Mouse (Mus musculus) liver, embryonic 15.5 days (tissue): Measurements from ENCODE around the gene Grid2. TPM values are rescaled to one million over a fixed set of nuclear protein-coding genes. Genes with fewer than 3 reads are reported as not detected.

ENCODE experiments used
- ATAC-seq: fragments of 200-750 bp; cut with Nextera tagmentation; 2 replicates; pipeline ENCODE4 v1.8.0; 2017; ENCODE audit warnings: moderate number of reproducible peaks, mild to moderate bottlenecking, moderate library complexity; ENCODE audit not compliant: insufficient read depth
- H3K27ac ChIP-seq: fragments of 300-500 bp; sonication (generic); replicated peaks from 2 replicates; pipeline ENCODE4 v1.5.1; 2015; ENCODE audit warnings: mild to moderate bottlenecking, inconsistent platforms
- H3K27me3 ChIP-seq: fragments of 300-500 bp; sonication (generic); 2 replicates; pipeline ENCODE4 v1.6.1; 2015; ENCODE audit warnings: mild to moderate bottlenecking, inconsistent platforms
- H3K36me3 ChIP-seq: fragments of 300-500 bp; sonication (generic); replicated peaks from 2 replicates; pipeline ENCODE4 v1.6.1; 2015; ENCODE audit warnings: moderate library complexity, mild to moderate bottlenecking, inconsistent platforms
- H3K4me1 ChIP-seq: fragments of 300-500 bp; sonication (generic); replicated peaks from 2 replicates; pipeline ENCODE4 v1.6.1; 2015; ENCODE audit warnings: inconsistent platforms
- H3K4me2 ChIP-seq: fragments of 300-500 bp; sonication (generic); 2 replicates; pipeline ENCODE4 v1.6.1; 2015; ENCODE audit warnings: moderate library complexity, mild to moderate bottlenecking, inconsistent platforms
- H3K4me3 ChIP-seq: fragments of 300-500 bp; sonication (generic); replicated peaks from 2 replicates; pipeline ENCODE4 v1.5.1; 2015; ENCODE audit warnings: mild to moderate bottlenecking, inconsistent platforms
- H3K9ac ChIP-seq: fragments of 300-500 bp; sonication (generic); 2 replicates; pipeline ENCODE4 v1.6.1; 2015; ENCODE audit warnings: moderate library complexity, mild to moderate bottlenecking, inconsistent platforms
- H3K9me3 ChIP-seq: fragments of 300-500 bp; sonication (generic); replicated peaks from 2 replicates; pipeline ENCODE4 v1.6.1; 2016; ENCODE audit warnings: inconsistent platforms
- WGBS: fragments of 180-500 bp; shearing (Covaris S2); methylation state at CpG from one replicate; pipeline ENCODE4 v1.1.7; 2015; ENCODE audit warnings: mixed read lengths; ENCODE audit not compliant: insufficient replicate concordance; 5-methylcytosine and 5-hydroxymethylcytosine counted together
- polyA plus RNA-seq: library from polyadenylated mRNA; unstranded; fragments of >200 nt; fragmentation: Nextera tagmentation; extraction: Ambion mirVana; gene quantifications from 2 replicates; pipeline ENCODE4 v1.2.1, GENCODE M21; 2015

The Grid2 gene
- polyA plus RNA-seq, 1 experiment from 2014 or later = not detected

DNA sequence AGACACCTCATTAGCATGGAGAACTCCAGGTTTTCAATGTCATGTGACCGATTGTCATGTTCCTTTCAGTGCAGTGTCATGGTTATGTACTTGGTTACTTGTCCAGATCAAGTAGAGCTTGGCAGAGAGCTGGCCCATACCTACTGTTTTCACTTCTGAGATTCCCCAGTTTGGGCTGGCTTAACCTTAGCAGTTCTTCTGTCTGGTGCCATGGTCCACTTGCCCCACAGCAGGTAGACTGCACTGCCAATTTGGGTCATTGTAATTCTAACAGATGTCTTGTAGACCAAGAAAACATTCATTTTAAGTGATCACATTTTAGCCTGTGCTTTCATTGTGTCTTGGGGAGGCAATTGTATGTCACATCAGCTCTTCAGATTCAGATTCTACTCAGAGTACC, 990.3 kb downstream of the Grid2 start:
- H3K27me3 ChIP-seq = no peaks in the 10 kb centered on the region
- H3K4me1 ChIP-seq = no peaks in the 10 kb centered on the region
- no peak overlapping the region for H3K4me3 ChIP-seq
- H3K36me3 ChIP-seq = no peaks in the 10 kb centered on the region
- WGBS = 25% methylated on average over 1 of the region's 1 CpGs
- no peak overlapping the region for H3K4me2 ChIP-seq
- H3K9me3 ChIP-seq = no peaks in the 10 kb centered on the region
- no peak overlapping the region for H3K27ac ChIP-seq
- H3K9ac ChIP-seq = no peak overlapping the region
- ATAC-seq = no peak

DNA sequence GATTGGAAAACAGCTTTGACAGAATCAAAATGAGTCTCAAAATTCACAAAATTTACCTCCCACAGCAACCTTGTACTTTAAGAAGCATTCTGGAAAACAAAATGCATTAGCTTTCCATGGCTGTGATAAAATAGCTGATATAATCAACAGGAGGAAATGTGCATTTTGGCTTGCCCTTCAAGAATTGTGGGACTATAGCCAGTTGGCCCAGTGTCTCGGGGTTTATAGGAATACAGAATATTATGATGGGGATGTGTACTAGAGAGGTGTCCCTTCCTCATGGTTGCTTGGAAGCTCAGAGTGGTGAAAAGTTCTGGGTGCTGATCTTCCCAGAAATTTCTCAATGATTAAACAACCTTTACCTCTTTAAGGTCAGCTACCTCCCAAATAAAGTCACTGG, 995.4 kb downstream of the Grid2 start:
- H3K27me3 ChIP-seq = no peaks in the 10 kb centered on the region
- H3K27ac ChIP-seq = no peak overlapping the region
- no peaks in the 10 kb centered on the region for H3K4me1 ChIP-seq
- H3K36me3 ChIP-seq = no peaks in the 10 kb centered on the region
- no peaks in the 10 kb centered on the region for H3K9me3 ChIP-seq
- no peak for ATAC-seq
- H3K9ac ChIP-seq = no peak overlapping the region
- 58% methylated on average over 1 of the region's 1 CpGs for WGBS
- no peak overlapping the region for H3K4me2 ChIP-seq
- H3K4me3 ChIP-seq = no peak overlapping the region

DNA sequence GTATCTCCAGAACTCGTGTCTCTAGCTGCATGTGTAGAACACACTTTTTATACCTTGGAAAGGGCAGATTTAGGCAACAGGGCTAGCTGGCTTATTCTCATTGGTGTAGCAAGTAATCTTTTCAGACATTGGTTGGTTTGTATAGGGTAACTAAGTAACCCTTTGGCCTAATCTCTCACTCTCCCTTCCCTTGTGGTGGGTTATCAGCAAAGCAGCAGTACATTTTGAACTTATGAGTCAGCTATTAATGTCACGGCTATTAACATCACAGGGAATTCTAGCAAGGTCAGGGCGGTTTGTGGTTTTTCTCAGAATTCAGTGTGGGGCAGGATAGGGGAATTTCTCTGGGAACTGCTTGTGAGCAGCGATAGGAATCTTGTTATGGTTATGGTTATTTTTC, 1007.8 kb downstream of the Grid2 start:
- Histone ChIP-seq H3K9ac (no peak overlapping the region), H3K27ac (no peak overlapping the region), H3K4me3 (no peak overlapping the region), H3K4me2 (no peak overlapping the region), H3K4me1 (no peaks in the 10 kb centered on the region), H3K27me3 (no peaks in the 10 kb centered on the region), H3K36me3 (no peaks in the 10 kb centered on the region), H3K9me3 (no peaks in the 10 kb centered on the region)
- no peak for ATAC-seq
- 41% methylated on average over 4 of the region's 4 CpGs for WGBS

DNA sequence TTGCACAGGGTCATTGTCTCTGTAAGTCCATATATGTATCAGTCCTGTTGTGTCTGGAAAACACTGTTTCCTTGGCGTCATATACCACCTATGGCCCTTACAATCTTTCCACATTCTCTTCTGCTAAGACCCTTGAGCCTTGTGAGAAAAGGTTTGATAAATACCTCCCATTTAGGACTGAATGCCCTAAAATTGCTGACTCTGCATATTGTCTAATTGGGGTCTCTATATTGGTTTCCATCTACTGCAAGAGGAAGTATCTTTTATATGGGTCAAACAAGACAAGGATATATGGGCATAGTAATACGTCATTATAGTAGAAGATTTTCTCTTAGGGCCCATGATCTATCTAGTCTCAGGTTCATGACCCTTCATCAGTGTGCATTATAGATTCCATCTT, 1008.5 kb downstream of the Grid2 start:
- 63% methylated on average over 2 of the region's 2 CpGs for WGBS
- H3K4me1 ChIP-seq = no peaks in the 10 kb centered on the region
- H3K9me3 ChIP-seq = no peaks in the 10 kb centered on the region
- no peaks in the 10 kb centered on the region for H3K36me3 ChIP-seq
- H3K27me3 ChIP-seq = no peaks in the 10 kb centered on the region
- no peak overlapping the region for H3K4me3 ChIP-seq
- no peak overlapping the region for H3K27ac ChIP-seq
- no peak for ATAC-seq
- no peak overlapping the region for H3K9ac ChIP-seq
- no peak overlapping the region for H3K4me2 ChIP-seq

DNA sequence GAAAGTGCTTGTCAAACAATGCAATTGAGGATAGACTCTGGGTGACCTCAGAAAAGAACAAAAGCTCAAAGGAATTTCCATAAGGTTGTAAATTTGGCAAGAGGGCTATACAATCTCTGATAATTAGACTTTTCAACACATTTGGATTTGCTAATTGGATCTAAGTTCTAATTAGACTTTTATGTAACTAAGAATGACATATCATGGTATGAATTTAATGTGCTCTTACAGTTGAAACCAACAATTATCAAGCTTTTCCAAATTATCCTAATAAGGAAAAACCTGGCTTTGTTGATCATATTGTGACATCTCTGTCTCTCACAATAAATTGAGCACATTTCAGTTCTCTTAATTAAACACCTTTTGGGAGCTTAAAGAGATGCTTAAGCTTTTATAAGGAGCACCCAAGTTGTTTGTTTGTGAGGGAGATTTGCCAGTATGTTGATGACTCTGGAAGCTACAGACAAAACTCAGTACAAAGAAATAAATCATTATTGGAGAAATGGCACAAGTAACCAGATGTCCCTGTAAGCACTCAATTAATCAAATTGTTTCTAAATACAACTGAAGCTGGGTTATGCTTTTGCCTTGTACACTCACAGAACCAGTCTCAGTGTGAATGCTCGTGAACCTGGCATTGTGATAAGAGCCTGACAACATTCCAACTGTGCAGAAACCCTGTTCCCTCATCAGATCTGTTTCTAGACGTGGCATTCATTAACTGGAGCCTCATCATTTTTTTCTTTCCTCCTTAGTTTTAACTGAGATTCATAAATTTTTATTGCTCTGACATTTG, 1018.8 kb downstream of the Grid2 start:
- ATAC-seq = no peak
- Histone ChIP-seq H3K9me3 (no peaks in the 10 kb centered on the region), H3K27ac (no peak overlapping the region), H3K4me3 (no peak overlapping the region), H3K4me2 (no peak overlapping the region), H3K36me3 (no peaks in the 10 kb centered on the region), H3K4me1 (no peaks in the 10 kb centered on the region), H3K9ac (no peak overlapping the region), H3K27me3 (no peaks in the 10 kb centered on the region)
- WGBS = 23% methylated on average over 2 of the region's 2 CpGs

DNA sequence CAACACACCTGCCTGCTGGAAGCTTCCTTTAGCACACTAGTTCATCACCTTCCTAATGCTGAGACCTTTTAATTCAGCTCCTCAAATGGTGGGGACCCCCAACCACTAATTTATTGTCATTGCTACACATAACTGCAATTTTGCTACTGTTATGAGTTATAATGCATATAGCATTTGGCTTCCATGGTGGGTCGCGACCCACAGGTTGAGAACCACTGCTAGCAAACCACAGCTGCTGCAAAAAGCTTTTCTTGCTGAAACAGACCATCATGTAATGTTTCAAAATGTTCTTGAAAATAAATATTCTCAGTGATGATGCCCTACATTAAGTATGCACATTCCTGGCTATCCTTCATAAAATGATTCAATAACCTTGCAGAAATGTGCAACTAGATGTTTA, 1024.3 kb downstream of the Grid2 start:
- Histone ChIP-seq H3K4me3 (no peak overlapping the region), H3K4me1 (no peaks in the 10 kb centered on the region), H3K36me3 (no peaks in the 10 kb centered on the region), H3K9me3 (no peaks in the 10 kb centered on the region), H3K27me3 (no peaks in the 10 kb centered on the region), H3K4me2 (no peak overlapping the region), H3K9ac (no peak overlapping the region), H3K27ac (no peak overlapping the region)
- ATAC-seq = no peak
- 66% methylated on average over 2 of the region's 2 CpGs for WGBS

DNA sequence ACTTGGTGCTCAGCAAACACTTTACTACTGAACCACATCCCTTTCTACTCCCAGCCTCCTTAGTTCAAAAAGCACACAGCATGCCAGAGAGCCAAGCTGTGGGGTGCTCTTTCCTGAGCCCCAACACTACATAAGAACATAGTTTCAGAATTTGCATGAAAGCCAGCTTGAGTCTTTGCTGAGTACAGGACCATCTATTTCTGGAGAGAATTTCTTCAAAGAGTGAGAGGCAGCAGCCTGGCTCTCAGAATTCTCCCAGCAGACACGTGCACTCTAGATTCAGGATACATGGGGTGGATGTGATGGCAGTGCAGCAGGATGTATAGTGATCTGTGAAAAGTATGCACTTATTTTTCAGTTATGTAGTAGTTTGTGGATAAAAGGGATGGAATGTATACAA, 1038.1 kb downstream of the Grid2 start:
- Histone ChIP-seq H3K27me3 (no peaks in the 10 kb centered on the region), H3K9me3 (no peaks in the 10 kb centered on the region), H3K9ac (no peak overlapping the region), H3K4me2 (no peak overlapping the region), H3K4me1 (no peaks in the 10 kb centered on the region), H3K36me3 (no peaks in the 10 kb centered on the region), H3K4me3 (no peak overlapping the region), H3K27ac (no peak overlapping the region)
- WGBS = 56% methylated on average over 1 of the region's 1 CpGs
- no peak for ATAC-seq

DNA sequence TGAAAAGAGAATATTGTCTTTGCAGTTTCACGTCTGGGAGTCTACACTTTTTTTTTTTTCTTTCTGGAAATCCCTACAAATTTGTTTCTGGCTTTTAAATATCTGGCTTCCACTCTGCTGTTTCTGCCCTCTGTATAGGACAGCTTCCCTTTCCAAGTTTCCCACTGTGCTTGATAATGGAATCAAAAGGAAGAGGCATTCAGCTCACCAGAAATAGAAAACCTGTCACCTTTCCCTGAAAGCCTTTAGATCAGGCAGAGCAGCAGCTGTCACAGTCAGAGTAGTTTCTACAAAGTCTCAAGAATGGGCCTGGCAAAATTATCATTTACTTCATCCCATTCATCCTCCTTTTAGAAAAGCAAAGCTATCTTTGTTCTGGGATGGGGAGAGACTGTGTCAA, 1042.0 kb downstream of the Grid2 start:
- WGBS = 42% methylated on average over 1 of the region's 1 CpGs
- H3K9ac ChIP-seq = no peak overlapping the region
- no peaks in the 10 kb centered on the region for H3K4me1 ChIP-seq

DNA sequence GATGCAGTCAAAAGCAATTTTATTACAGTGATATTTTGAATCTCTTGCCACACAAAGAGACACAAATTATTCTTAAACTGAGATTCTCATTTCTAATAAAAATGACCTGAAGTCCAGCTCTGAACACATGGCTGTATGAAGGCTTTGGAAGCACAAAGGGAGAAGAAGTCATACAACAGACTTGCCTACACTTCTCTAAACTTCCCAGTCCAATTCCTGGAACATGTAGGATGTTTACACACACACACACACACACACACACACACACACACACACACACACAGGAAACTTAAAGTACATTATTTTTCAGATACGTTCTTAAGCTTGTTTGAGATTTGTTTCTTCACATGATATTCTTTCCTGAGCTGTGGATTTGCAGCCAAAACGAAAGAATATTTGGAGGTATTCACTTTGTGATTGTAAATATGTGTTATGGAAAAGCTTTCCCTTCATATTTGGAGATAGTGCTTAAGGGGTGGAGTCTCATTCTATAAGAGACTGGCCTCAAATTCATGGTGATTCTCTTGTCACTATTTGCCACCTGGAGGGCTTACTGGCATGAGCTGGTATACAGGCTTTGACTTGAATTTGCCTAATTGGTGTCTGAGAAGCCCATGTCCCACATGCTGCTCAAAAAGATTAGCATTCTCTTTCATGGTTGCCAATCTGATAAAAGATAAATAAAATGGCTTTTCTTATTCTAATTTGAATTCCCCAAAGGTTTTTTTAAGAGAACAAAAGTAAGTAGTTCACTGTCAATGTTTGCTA, 1049.2 kb downstream of the Grid2 start:
- no peak for ATAC-seq
- Histone ChIP-seq H3K9me3 (no peaks in the 10 kb centered on the region), H3K4me2 (no peak overlapping the region), H3K4me3 (no peak overlapping the region), H3K27me3 (no peaks in the 10 kb centered on the region), H3K9ac (no peak overlapping the region), H3K27ac (no peak overlapping the region), H3K36me3 (no peaks in the 10 kb centered on the region), H3K4me1 (no peaks in the 10 kb centered on the region)
- WGBS = 45% methylated on average over 2 of the region's 2 CpGs

More for the DNA sequence above, 1042.0 kb downstream of the Grid2 start:
- no peaks in the 10 kb centered on the region for H3K36me3 ChIP-seq
- ATAC-seq = no peak
- H3K27me3 ChIP-seq = no peaks in the 10 kb centered on the region
- H3K4me2 ChIP-seq = no peak overlapping the region
- H3K9me3 ChIP-seq = no peaks in the 10 kb centered on the region
- no peak overlapping the region for H3K4me3 ChIP-seq
- H3K27ac ChIP-seq = no peak overlapping the region

DNA sequence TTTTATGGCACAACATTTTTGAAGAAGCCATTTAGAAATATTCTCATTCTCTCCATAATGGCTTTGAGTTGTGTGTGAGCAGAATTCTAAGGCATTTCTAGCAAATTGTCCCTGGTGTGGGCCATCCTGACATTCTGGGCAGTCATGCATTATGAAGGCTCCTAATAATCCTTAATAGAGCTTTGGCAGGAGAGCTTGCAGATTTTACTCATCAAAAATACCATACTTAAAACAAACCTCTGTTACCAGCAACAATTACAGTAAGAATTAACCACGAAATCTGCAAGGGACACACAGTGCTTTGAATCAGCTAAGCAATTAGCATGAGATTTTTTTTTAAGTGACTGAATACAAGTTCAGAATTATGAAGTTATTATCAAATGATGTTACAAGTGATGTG, 1053.0 kb downstream of the Grid2 start:
- no peaks in the 10 kb centered on the region for H3K4me1 ChIP-seq
- no peaks in the 10 kb centered on the region for H3K9me3 ChIP-seq
- H3K9ac ChIP-seq = no peak overlapping the region
- H3K4me3 ChIP-seq = no peak overlapping the region
- H3K27ac ChIP-seq = no peak overlapping the region
- H3K4me2 ChIP-seq = no peak overlapping the region
- no peaks in the 10 kb centered on the region for H3K36me3 ChIP-seq
- WGBS = 47% methylated on average over 1 of the region's 1 CpGs
- H3K27me3 ChIP-seq = no peaks in the 10 kb centered on the region
- no peak for ATAC-seq

DNA sequence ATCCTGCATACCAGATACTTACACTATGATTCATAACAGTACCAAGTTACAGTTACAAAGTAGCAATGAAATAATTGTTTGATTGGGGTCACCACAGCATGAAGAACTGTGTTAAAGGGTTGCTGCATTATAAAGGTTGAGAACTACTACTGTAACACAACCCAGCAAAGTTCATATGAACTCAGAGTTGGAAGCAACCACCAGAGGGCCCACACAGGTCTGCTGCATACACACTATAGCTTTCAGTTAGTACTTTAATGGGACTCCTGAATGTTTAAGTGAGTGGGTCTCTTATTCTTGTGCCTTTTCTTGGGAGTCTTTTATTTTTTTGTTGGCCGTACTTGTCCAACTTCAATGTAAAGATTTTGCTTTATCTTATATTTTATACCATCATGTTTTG, 1057.5 kb downstream of the Grid2 start:
- H3K27me3 ChIP-seq = no peaks in the 10 kb centered on the region
- no peaks in the 10 kb centered on the region for H3K36me3 ChIP-seq
- no peak overlapping the region for H3K4me3 ChIP-seq
- 68% methylated on average over 1 of the region's 1 CpGs for WGBS
- H3K9me3 ChIP-seq = no peaks in the 10 kb centered on the region
- no peak overlapping the region for H3K27ac ChIP-seq
- H3K9ac ChIP-seq = no peak overlapping the region
- ATAC-seq = no peak
- no peaks in the 10 kb centered on the region for H3K4me1 ChIP-seq
- no peak overlapping the region for H3K4me2 ChIP-seq
